Mouse (Mus musculus) kidney, postnatal 25 days (tissue): ENCODE measurements around the gene Cmc2.
A peak's percentile ranks its signal among the peaks of the same experiment; 100 is the strongest.

Experiments used
- DNase-seq, 2 experiments: peaks; one replicate each; pipeline ENCODE4 v3.0.0; 2021; ENCODE audit warnings: mixed read lengths in 2 of 2

Cmc2 gene

GRCm38 (mm10) chr8:116905836-116906235, 15.4 kb downstream of the Cmc2 start:
- DNase-seq: no peak

DNA sequence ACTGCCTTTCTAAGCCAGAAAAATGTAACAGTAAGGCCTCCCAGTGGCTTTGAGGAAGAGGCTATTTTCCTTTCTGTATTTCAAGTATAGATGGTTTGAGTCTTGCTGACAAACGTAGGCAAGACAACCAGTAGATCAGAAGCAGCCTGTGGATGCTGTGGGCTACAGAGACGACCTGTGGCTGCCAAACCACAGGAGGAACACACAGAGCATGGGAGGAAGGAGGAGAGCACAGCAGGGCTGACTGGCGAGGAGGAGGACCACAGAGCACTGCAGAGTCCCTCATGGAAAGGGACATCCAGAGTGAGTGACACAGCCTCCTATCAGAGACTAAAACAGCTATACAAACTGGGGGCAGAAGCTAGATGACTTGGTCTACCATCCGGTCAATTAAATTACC, 16.0 kb downstream of the Cmc2 start:
- DNase-seq: no peak

- DNase-seq: no peak
These were observed 16.5 kb downstream of the Cmc2 start for GRCm38 (mm10) chr8:116904736-116905135.

GRCm38 (mm10) chr8:116895521-116895920, 25.7 kb downstream of the Cmc2 start:
- DNase-seq: no peak

- DNase-seq: no peak
These were observed 27.3 kb downstream of the Cmc2 start for GRCm38 (mm10) chr8:116893938-116894337.

GRCm38 (mm10) chr8:116892636-116893035, 28.6 kb downstream of the Cmc2 start:
- no peak for DNase-seq

DNA sequence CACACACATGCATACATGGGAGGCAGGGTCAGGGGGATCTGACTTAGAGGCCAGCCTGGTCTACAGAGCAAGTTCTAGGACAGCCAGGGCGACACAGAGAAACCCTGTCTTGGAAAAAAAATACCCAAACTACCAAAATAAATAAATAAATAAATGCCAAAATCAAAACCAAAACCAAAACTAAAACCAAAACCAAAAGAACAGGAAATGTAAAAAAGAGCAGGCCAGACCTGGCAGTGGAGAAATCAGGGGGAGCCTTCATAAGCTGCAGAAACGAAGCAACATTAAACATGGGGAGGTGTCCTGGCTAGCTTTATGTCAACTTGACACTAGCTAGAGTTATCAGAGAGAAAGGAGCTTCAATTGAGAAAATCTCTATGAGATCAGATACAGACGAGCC, 29.1 kb downstream of the Cmc2 start:
- no peak for DNase-seq

GRCm38 (mm10) chr8:116891446-116891845, 29.8 kb downstream of the Cmc2 start:
- no peak for DNase-seq

DNA sequence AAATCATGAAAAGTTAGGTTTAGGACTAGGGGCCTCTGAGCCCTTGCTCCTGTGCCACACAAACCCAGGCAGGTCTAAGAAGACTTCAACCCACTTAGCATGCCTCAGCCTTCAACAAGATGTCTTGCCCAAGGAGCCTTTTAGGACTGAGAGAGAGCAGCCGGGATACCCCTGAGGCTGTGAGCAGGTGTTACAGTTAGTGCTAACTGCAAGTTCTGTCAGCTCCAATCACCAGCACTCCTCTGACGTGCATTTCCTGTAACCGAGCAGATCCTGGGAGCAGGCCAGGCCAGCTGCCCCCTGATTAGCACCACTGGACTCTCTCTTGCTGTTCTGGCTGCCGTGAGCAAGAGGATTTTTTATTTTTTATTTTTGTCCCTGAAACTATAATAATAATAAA, 33.4 kb downstream of the Cmc2 start:
- no peak for DNase-seq

DNA sequence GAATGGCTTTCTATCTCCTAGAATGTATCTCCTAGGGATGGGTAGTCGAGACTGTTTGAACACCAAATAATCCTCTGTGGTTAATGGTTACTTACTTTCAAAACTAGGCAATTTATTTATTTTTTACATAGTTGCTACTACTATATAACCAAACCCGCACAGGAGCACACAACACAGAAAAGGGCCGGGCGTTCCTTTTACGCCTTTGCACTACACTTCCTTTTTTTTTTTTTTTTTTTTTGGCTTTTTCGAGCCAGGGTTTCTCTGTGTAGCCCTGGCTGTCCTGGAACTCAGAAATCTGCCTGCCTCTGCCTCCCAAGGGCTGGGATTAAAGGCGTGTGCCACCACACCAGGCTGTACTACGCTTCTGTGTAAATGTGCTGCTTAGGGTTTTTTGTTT, 39.9 kb downstream of the Cmc2 start:
- DNase-seq: no peak

DNA sequence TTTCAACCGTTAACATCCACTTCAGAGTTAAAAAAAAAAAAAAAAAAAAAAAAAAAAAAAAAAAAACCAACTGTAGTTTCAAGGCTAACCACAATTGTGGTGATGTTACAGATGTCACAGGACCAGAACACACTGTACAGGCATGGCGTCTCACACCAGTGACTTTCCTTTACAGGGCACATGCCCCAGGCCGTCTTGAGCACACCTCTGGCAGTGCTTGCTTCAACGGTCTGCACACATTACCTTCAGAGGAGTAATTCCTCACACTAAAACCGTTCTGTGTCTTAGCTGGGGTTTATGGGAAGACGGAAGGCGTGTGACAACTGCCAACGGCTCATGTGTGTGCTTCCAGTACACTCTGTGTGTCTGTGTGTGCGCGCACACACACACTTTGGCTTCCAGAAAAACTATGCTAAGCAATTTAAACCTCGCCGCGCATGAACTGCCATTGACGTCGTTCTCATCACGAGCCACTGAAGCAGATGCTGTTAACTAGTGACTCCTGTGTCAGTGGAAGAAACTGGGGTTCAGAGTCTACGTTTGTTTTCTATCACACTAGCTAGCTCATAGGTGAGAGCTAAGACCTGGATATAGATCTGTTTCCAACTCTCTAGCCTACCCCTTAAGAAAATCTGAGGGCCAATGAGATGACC, 45.3 kb downstream of the Cmc2 start:
- DNase-seq: peak in 1 of 2 experiments; percentile 13

GRCm38 (mm10) chr8:116873986-116874385, 47.3 kb downstream of the Cmc2 start:
- DNase-seq: no peak

GRCm38 (mm10) chr8:116873586-116873985, 47.7 kb downstream of the Cmc2 start:
- peak in 1 of 2 experiments; percentile 23 for DNase-seq

GRCm38 (mm10) chr8:116872761-116873342, 48.4 kb downstream of the Cmc2 start:
- DNase-seq: peak; percentile 27 to 49

GRCm38 (mm10) chr8:116868699-116869098, 52.6 kb downstream of the Cmc2 start:
- peak; percentile 68 to 79 for DNase-seq

- peak; percentile 62 to 73 for DNase-seq
These were observed 53.9 kb downstream of the Cmc2 start for GRCm38 (mm10) chr8:116867321-116867720.

- peak; percentile 49 to 68 for DNase-seq
These were observed 54.9 kb downstream of the Cmc2 start for GRCm38 (mm10) chr8:116866118-116866903.

DNA sequence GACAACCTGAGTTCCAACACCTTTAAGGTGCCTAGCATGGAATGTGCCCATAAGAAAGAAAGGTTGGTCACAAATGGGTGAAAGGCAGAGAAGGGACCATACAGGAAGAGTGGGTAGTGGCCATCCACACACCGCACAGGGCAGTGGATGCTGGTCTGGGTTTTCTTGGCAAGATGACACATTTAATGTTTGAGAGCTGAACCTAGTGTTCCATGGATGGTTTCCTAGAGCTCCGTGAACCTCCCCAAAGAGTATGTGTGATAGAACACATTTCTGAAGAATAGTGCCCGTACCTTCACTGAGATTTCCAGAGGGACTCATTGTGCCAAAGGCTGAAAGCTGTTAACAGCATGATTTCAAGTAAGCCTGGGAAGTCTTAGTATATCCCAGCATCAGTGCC, 56.7 kb downstream of the Cmc2 start:
- DNase-seq: peak in 1 of 2 experiments; percentile 8

DNA sequence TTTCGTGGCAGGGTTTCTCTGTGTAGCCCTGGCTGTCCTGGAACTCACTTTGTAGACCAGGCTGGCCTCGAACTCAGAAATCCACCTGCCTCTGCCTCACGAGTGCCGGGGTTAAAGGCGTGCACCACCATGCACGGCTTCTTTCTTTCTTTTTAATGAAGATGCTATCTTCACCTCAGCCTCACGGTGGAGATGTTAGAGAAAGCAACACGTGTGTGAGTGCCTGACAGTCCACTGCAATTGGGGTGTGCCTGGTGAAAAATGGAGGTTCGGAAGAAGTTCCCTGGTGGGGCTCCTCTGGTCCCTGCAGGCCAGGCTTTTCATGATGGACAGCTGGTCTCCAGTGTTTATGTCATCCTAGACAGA, 57.2 kb downstream of the Cmc2 start:
- peak in 1 of 2 experiments; percentile 19 for DNase-seq

GRCm38 (mm10) chr8:116863357-116864021, 57.8 kb downstream of the Cmc2 start:
- peak; percentile 85 to 89 for DNase-seq

- peak in 1 of 2 experiments; percentile 12 for DNase-seq
These were observed 59.1 kb downstream of the Cmc2 start for GRCm38 (mm10) chr8:116862191-116862590.

- no peak for DNase-seq
These were observed 69.2 kb downstream of the Cmc2 start for GRCm38 (mm10) chr8:116852042-116852441.

DNA sequence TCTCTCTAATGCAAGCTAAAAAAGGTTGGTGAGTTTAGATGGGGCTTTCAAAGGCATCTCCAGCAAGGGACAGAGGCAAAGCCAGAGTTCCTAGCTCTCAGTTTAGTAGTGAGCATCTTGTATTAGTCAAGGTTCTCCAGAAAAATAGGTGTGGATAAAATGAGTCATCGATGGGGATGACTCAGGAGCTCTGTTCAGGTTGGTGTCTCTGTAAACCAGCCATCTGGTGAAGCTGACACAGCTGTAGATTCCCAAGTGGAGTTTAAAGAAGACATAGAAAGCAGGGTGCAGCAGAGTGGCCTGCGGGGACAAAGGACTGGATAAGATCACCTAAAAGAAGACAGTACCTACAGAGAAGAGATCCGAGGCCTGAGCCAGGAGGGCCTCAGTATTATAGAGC, 73.2 kb downstream of the Cmc2 start:
- no peak for DNase-seq
